9 mouse cellular contexts compared by ENCODE assay signal in the genomic region with DNA sequence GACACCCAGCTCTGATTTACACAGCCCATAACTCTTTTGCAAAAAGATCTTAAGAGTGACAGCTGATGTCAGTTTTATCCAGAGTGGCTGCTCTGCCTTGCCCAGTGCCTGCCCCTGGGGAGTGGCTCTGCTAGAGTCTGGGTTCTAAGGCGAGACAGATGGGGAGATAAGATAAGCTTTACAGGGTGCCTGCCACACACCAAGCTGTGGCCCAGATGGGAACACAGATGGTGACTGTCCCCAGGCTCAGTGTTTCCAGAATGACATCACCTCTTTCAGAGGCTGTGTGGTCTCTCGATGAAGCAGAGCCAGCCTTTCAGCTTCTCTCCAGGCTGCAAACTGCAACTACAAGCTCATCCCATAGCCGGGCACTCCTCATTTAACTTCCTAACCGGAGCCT. TPM values are rescaled to one million over a fixed set of nuclear protein-coding genes. Genes with fewer than 3 reads are reported as not detected.
DNase-seq lines count a peak whose midpoint lies in the region; ATAC-seq lines count a peak whose summit lies in the region.
"Had no signal": no experiment of that assay in that cellular context is flagged by ENCODE, and none has a peak within 500 bp of the region (broad histone marks: within the 10 kb centered on the region; RNA-seq: fewer than 3 reads in every experiment).

No protein-coding gene starts in this region.

- no peaks in the 10 kb centered on the region for H3K27me3 ChIP-seq in forebrain, embryonic 13.5 days
- no peaks in the 10 kb centered on the region for H3K27me3 ChIP-seq in forebrain, embryonic 10.5 days (ENCODE audit: poor library complexity, severe bottlenecking)
- H3K27me3 ChIP-seq: embryonic facial prominence, embryonic 13.5 days had no signal

- H3K9ac ChIP-seq in forebrain, embryonic 13.5 days, result no peak overlapping the region
- H3K9ac ChIP-seq: embryonic facial prominence, embryonic 13.5 days had no signal

- intact Hi-C loops in heart, postnatal 10 days (cut with DNase I), result no loop called here

- H3K27ac ChIP-seq in forebrain, embryonic 13.5 days, result peak overlapping the region; percentile 74
- no peak overlapping the region for H3K27ac ChIP-seq in forebrain, embryonic 10.5 days
- H3K27ac ChIP-seq: embryonic facial prominence, embryonic 13.5 days had no signal

- no peak overlapping the region for H3K4me3 ChIP-seq in forebrain, embryonic 13.5 days
- no peak overlapping the region for H3K4me3 ChIP-seq in forebrain, embryonic 10.5 days
- H3K4me3 ChIP-seq: embryonic facial prominence, embryonic 13.5 days had no signal

- H3K9me3 ChIP-seq in forebrain, embryonic 13.5 days (replicated peaks), result no peaks in the 10 kb centered on the region; the same call in 1 of the 2 replicates
- H3K9me3 ChIP-seq in forebrain, embryonic 10.5 days, result no peaks in the 10 kb centered on the region; the same call in 1 of the 2 replicates

- 50% methylated on average over 4 of the region's 4 CpGs for WGBS in forebrain, embryonic 13.5 days
- 74% methylated on average over 4 of the region's 4 CpGs for WGBS in forebrain, embryonic 10.5 days

- no peak overlapping the region for H3K4me2 ChIP-seq in forebrain, embryonic 13.5 days
- H3K4me2 ChIP-seq: embryonic facial prominence, embryonic 13.5 days had no signal

- peaks cover 22% of the 10 kb centered on the region for H3K4me1 ChIP-seq in forebrain, embryonic 13.5 days
- no peaks in the 10 kb centered on the region for H3K4me1 ChIP-seq in forebrain, embryonic 10.5 days

- no peak for DNase-seq in forebrain, embryonic 10.5 days (ENCODE audit: extremely low spot score, low spot score)
- DNase-seq in c-Kit-positive CD71-positive TER-119-positive erythroid progenitor cells, embryonic 14.5 days (ENCODE audit: low spot score), result peak; percentile 26
- peak; percentile 56 to 65 for DNase-seq in frontal cortex, postnatal 10 days (ENCODE audit: low spot score in 2 of 2)
- DNase-seq in left cerebral cortex, adult 8-10 months (ENCODE audit: low spot score in 2 of 2), result peak; percentile 29 to 84
- peak; percentile 75 for DNase-seq in retina, embryonic 14.5 days (ENCODE audit: low spot score)
- no peak for DNase-seq in yolk sac, embryonic 10.5 days (ENCODE audit: low spot score)
- no peak for DNase-seq in heart, postnatal 10 days

- H3K36me3 ChIP-seq in forebrain, embryonic 13.5 days (ENCODE audit: poor library complexity, severe bottlenecking), result peaks cover 27% of the 10 kb centered on the region
- H3K36me3 ChIP-seq in forebrain, embryonic 10.5 days (replicated peaks), result peaks cover 36% of the 10 kb centered on the region

- peak; percentile 90 for ATAC-seq in forebrain, embryonic 13.5 days

RNA-seq across cellular contexts. Expression of a gene that starts 41.8 kb away (rescaled TPM):
- polyA plus RNA-seq in forebrain, embryonic 13.5 days (2015; fragmentation: Nextera tagmentation; extraction: Ambion mirVana), result 18.2 and 21.2 TPM in 2 replicates
- 23.3 TPM in 2 replicates for polyA plus RNA-seq in forebrain, embryonic 10.5 days (2016; fragmentation: Nextera tagmentation; extraction: Ambion mirVana)
- 10 to 100 TPM; 45.4 to 51.0 (median 48.1) TPM for total RNA-seq in left cerebral cortex, adult 8-10 months (2022)
- 10 to 100 TPM; 16.0 to 19.2 TPM for total RNA-seq in heart, postnatal 10 days (2021)

Comparison
In these comparisons a context has a peak if more than half of its experiments do, and no peak if none do; other contexts are left out.
1. DNase-seq: peak in c-Kit-positive CD71-positive TER-119-positive erythroid progenitor cells, embryonic 14.5 days (single experiment), frontal cortex, postnatal 10 days (2 of 2), left cerebral cortex, adult 8-10 months (2 of 2) and retina, embryonic 14.5 days (single experiment); none in forebrain, embryonic 10.5 days (single experiment), yolk sac, embryonic 10.5 days (single experiment) and heart, postnatal 10 days (0 of 2).